Mouse (Mus musculus) mouse embryonic stem cell (cell line): Measurements from ENCODE around the gene Aven.

Source experiments
- in situ Hi-C, 2 experiments: fragments of 300-500 bp; cut with MboI; formaldehyde crosslinking; loops; 1 replicate in 1 of 2; 3 replicates in 1 of 2; pipeline ENCODE4 v1.14.3; 2019 to 2020; ENCODE audit warnings: low sequenced_read_pairs in 2 of 2, low pct_unique_long_range_greater_than_20kb in 1 of 2, mixed read lengths in 1 of 2; ENCODE audit not compliant: unreplicated experiment in 1 of 2

The Aven gene

GRCm38 (mm10) chr2:112520526-112521482 is 28.0 kb downstream of the Aven start:
- in situ Hi-C loops, result loop anchor here in 1 of 2 experiments (25.0 kb wide), 1 partner anchor 241 kb away; no protein-coding TSS in a partner anchor

- in situ Hi-C loops, result no loop called here
Observed at GRCm38 (mm10) chr2:112526933-112527332, 34.2 kb downstream of the Aven start.

GRCm38 (mm10) chr2:112532812-112533496 is 40.2 kb downstream of the Aven start:
- in situ Hi-C loops, result no loop called here

GRCm38 (mm10) chr2:112534677-112535222 is 42.0 kb downstream of the Aven start:
- in situ Hi-C loops, result no loop called here

GRCm38 (mm10) chr2:112538783-112539182 is 46.0 kb downstream of the Aven start:
- in situ Hi-C loops, result no loop called here

GRCm38 (mm10) chr2:112541695-112542285 is 49.0 kb downstream of the Aven start:
- in situ Hi-C loops, result no loop called here

GRCm38 (mm10) chr2:112556527-112556926 is 63.8 kb downstream of the Aven start:
- in situ Hi-C loops, result no loop called here

- in situ Hi-C loops, result no loop called here
Observed at GRCm38 (mm10) chr2:112557453-112557852, 64.7 kb downstream of the Aven start.

- in situ Hi-C loops, result no loop called here
Observed at GRCm38 (mm10) chr2:112561549-112561948, 68.8 kb downstream of the Aven start.

GRCm38 (mm10) chr2:112565060-112565459 is 72.3 kb downstream of the Aven start:
- in situ Hi-C loops, result no loop called here

GRCm38 (mm10) chr2:112566290-112567085 is 73.7 kb downstream of the Aven start:
- in situ Hi-C loops, result no loop called here

- in situ Hi-C loops, result no loop called here
Observed at GRCm38 (mm10) chr2:112567786-112568185, 75.0 kb downstream of the Aven start.

- in situ Hi-C loops, result no loop called here
Observed at GRCm38 (mm10) chr2:112590985-112591384, 98.2 kb downstream of the Aven start.

GRCm38 (mm10) chr2:112591451-112591871 is 98.7 kb downstream of the Aven start:
- in situ Hi-C loops, result no loop called here

GRCm38 (mm10) chr2:112593322-112593721 is 100.6 kb downstream of the Aven start:
- in situ Hi-C loops, result no loop called here

- in situ Hi-C loops, result no loop called here
Observed at GRCm38 (mm10) chr2:112593781-112594180, 101.0 kb downstream of the Aven start.

GRCm38 (mm10) chr2:112595807-112596206 is 103.0 kb downstream of the Aven start:
- in situ Hi-C loops, result no loop called here

GRCm38 (mm10) chr2:112596415-112596814 is 103.7 kb downstream of the Aven start:
- in situ Hi-C loops, result no loop called here
